Comparison of ENCODE assay signal across 19 mouse cellular contexts in genomic region chr19:38578554-38579146, GRCm38 (mm10).
A peak's percentile ranks its signal among the peaks of the same experiment; 100 is the strongest.
DNase-seq lines count a peak whose midpoint lies in the region; ATAC-seq lines count a peak whose summit lies in the region.
"Had no signal": no experiment of that assay in that cellular context is flagged by ENCODE, and none has a peak within 500 bp of the region (broad histone marks: within the 10 kb centered on the region; RNA-seq: fewer than 3 reads in every experiment).

No protein-coding gene starts in this region.

- H3K9me3 ChIP-seq in heart, embryonic 13.5 days: no peaks in the 10 kb centered on the region
- no peaks in the 10 kb centered on the region for H3K9me3 ChIP-seq in lung, embryonic 16.5 days (ENCODE audit: control insufficient read depth, low read length)
- no peaks in the 10 kb centered on the region for H3K9me3 ChIP-seq in intestine, embryonic 16.5 days (ENCODE audit: control insufficient read depth, low read length)
- no peaks in the 10 kb centered on the region for H3K9me3 ChIP-seq in stomach, embryonic 14.5 days (ENCODE audit: control insufficient read depth, low read depth, low read length)
- H3K9me3 ChIP-seq: G1E; heart, embryonic 10.5 days; midbrain, embryonic 15.5 days had no signal

- H3K4me2 ChIP-seq in heart, embryonic 13.5 days: 0 out of 2 replicates have a peak overlapping the region, but pooled peaks have one; percentile 30
- H3K4me2 ChIP-seq in lung, embryonic 16.5 days (ENCODE audit: low read depth, low read length): peak overlapping the region; percentile 33
- H3K4me2 ChIP-seq in intestine, embryonic 16.5 days (ENCODE audit: low read depth, low read length): peak overlapping the region; percentile 5
- peak overlapping the region; percentile 28 for H3K4me2 ChIP-seq in stomach, embryonic 14.5 days (replicated peaks; ENCODE audit: low read depth, low read length)
- H3K4me2 ChIP-seq: midbrain, embryonic 15.5 days had no signal

- H3K36me3 ChIP-seq in heart, embryonic 13.5 days: no peaks in the 10 kb centered on the region
- no peaks in the 10 kb centered on the region for H3K36me3 ChIP-seq in lung, embryonic 16.5 days (ENCODE audit: control insufficient read depth, insufficient read depth, low read length)
- no peaks in the 10 kb centered on the region for H3K36me3 ChIP-seq in intestine, embryonic 16.5 days (ENCODE audit: control insufficient read depth, insufficient read depth, low read length)
- H3K36me3 ChIP-seq in stomach, embryonic 14.5 days (ENCODE audit: control insufficient read depth, insufficient read depth, low read length): no peaks in the 10 kb centered on the region
- H3K36me3 ChIP-seq: G1E; heart, embryonic 10.5 days; midbrain, embryonic 15.5 days had no signal

- no peak for DNase-seq in heart, postnatal 4 days
- no peak for DNase-seq in lung, postnatal 25 days (ENCODE audit: low spot score)
- DNase-seq in layer of hippocampus, postnatal 36 days: no peak
- DNase-seq: adrenal gland, adult 8-10 months; cerebellum, postnatal 10 days; forebrain, postnatal 0 days; gastrocnemius, postnatal 10 days; liver; right cerebral cortex, postnatal 25 days; thymus, postnatal 25 days had no signal

- WGBS in heart, embryonic 13.5 days: 21% methylated on average over 8 of the region's 8 CpGs
- WGBS in lung, embryonic 16.5 days: 7% methylated on average over 8 of the region's 8 CpGs
- 28% methylated on average over 8 of the region's 8 CpGs for WGBS in intestine, embryonic 16.5 days
- WGBS in stomach, embryonic 14.5 days: 14% methylated on average over 8 of the region's 8 CpGs

- H3K27ac ChIP-seq in heart, embryonic 13.5 days (replicated peaks): no peak overlapping the region
- no peak overlapping the region for H3K27ac ChIP-seq in lung, embryonic 16.5 days (ENCODE audit: low read length)
- H3K27ac ChIP-seq in intestine, embryonic 16.5 days (ENCODE audit: low read length): 0 out of 2 replicates have a peak overlapping the region, but pooled peaks have one; percentile 11
- peak overlapping the region; percentile 48; the same call in 1 of the 2 replicates for H3K27ac ChIP-seq in stomach, embryonic 14.5 days (ENCODE audit: low read length)
- H3K27ac ChIP-seq: heart, embryonic 10.5 days; layer of hippocampus, adult 2 months; midbrain, embryonic 15.5 days had no signal

- no peaks in the 10 kb centered on the region for H3K27me3 ChIP-seq in heart, embryonic 13.5 days (replicated peaks)
- no peaks in the 10 kb centered on the region for H3K27me3 ChIP-seq in lung, embryonic 16.5 days (ENCODE audit: control insufficient read depth, insufficient read depth, low read depth, low read length)
- H3K27me3 ChIP-seq in intestine, embryonic 16.5 days (replicated peaks; ENCODE audit: control insufficient read depth, insufficient read depth, low read length): no peaks in the 10 kb centered on the region
- H3K27me3 ChIP-seq in stomach, embryonic 14.5 days (ENCODE audit: control insufficient read depth, insufficient read depth, low read length): no peaks in the 10 kb centered on the region
- H3K27me3 ChIP-seq: midbrain, embryonic 15.5 days had no signal

- no peak overlapping the region for H3K4me3 ChIP-seq in heart, embryonic 13.5 days
- 0 out of 2 replicates have a peak overlapping the region, but pooled peaks have one; percentile 14 for H3K4me3 ChIP-seq in lung, embryonic 16.5 days (ENCODE audit: low read length)
- peak overlapping the region; percentile 5 for H3K4me3 ChIP-seq in intestine, embryonic 16.5 days (ENCODE audit: low read length)
- H3K4me3 ChIP-seq in stomach, embryonic 14.5 days (ENCODE audit: low read depth, low read length): no peak overlapping the region
- H3K4me3 ChIP-seq: heart, embryonic 10.5 days; layer of hippocampus, adult 2 months; midbrain, embryonic 15.5 days had no signal

- ATAC-seq in heart, embryonic 13.5 days (ENCODE audit: extremely low read depth, insufficient number of reproducible peaks, low FRiP score, low TSS enrichment): no peak
- ATAC-seq in lung, embryonic 16.5 days (ENCODE audit: low read depth): peak; percentile 71; the same call in 1 of the 2 replicates
- peak; percentile 50 for ATAC-seq in intestine, embryonic 16.5 days
- peak; percentile 71; the same call in 1 of the 2 replicates for ATAC-seq in stomach, embryonic 14.5 days (ENCODE audit: insufficient number of reproducible peaks, insufficient read depth, low FRiP score, low read depth)
- ATAC-seq in erythroblast, adult 5-6 weeks (replicated peaks; ENCODE audit: low FRiP score, poor library complexity, severe bottlenecking): no peak
- ATAC-seq: forebrain, postnatal 0 days; midbrain, embryonic 15.5 days had no signal

- H3K9ac ChIP-seq in heart, embryonic 13.5 days: 0 out of 2 replicates have a peak overlapping the region, but pooled peaks have one; percentile 40
- H3K9ac ChIP-seq in lung, embryonic 16.5 days (ENCODE audit: low read length): no peak overlapping the region
- H3K9ac ChIP-seq in intestine, embryonic 16.5 days (ENCODE audit: low read depth, low read length): no peak overlapping the region
- no peak overlapping the region for H3K9ac ChIP-seq in stomach, embryonic 14.5 days (replicated peaks; ENCODE audit: low read depth, low read length)
- H3K9ac ChIP-seq: forebrain, postnatal 0 days; midbrain, embryonic 15.5 days had no signal

- peaks cover 27% of the 10 kb centered on the region for H3K4me1 ChIP-seq in heart, embryonic 13.5 days
- H3K4me1 ChIP-seq in lung, embryonic 16.5 days (replicated peaks; ENCODE audit: control insufficient read depth, insufficient read depth, low read length): peaks cover 6% of the 10 kb centered on the region
- H3K4me1 ChIP-seq in intestine, embryonic 16.5 days (ENCODE audit: control insufficient read depth, insufficient read depth, low read length): no peaks in the 10 kb centered on the region; the same call in 1 of the 2 replicates
- peaks cover 15% of the 10 kb centered on the region; the same call in 1 of the 2 replicates for H3K4me1 ChIP-seq in stomach, embryonic 14.5 days (ENCODE audit: control insufficient read depth, insufficient read depth, low read length)

Comparison
In these comparisons a context has a peak if more than half of its experiments do, and no peak if none do; other contexts are left out.
1. ATAC-seq: peak in lung, embryonic 16.5 days (single experiment), intestine, embryonic 16.5 days (single experiment) and stomach, embryonic 14.5 days (single experiment); none in heart, embryonic 13.5 days (single experiment) and erythroblast, adult 5-6 weeks (single experiment).
2. H3K27ac ChIP-seq: peak in intestine, embryonic 16.5 days (single experiment) and stomach, embryonic 14.5 days (single experiment); none in heart, embryonic 13.5 days (single experiment) and lung, embryonic 16.5 days (single experiment).
3. H3K4me3 ChIP-seq: peak in lung, embryonic 16.5 days (single experiment) and intestine, embryonic 16.5 days (single experiment); none in heart, embryonic 13.5 days (single experiment) and stomach, embryonic 14.5 days (single experiment).
4. Peak in every context shown above with its lines, with median percentiles within 50 percentile points of each other: H3K4me2 ChIP-seq.